Mouse (Mus musculus): ENCODE data around the gene Gm10322. TPM values are rescaled to one million over a fixed set of nuclear protein-coding genes. Genes with fewer than 3 reads are reported as not detected.
A peak's percentile ranks its signal among the peaks of the same experiment; 100 is the strongest.

Gm10322 gene
- total RNA-seq, 2 experiments from 2014 or later, result not detected

GRCm38 (mm10) chr10:59593826-59594570 lies 21.9 kb upstream of the Gm10322 start:
- peak; percentile 43 for ATAC-seq (replicated peaks; ENCODE audit: poor library complexity, severe bottlenecking)

GRCm38 (mm10) chr10:59600516-59600915 lies 15.3 kb upstream of the Gm10322 start:
- no peak for ATAC-seq (replicated peaks; ENCODE audit: poor library complexity, severe bottlenecking)

- no peak for ATAC-seq (replicated peaks; ENCODE audit: poor library complexity, severe bottlenecking)
These were observed 13.8 kb upstream of the Gm10322 start for GRCm38 (mm10) chr10:59602043-59602442.

- ATAC-seq (replicated peaks; ENCODE audit: poor library complexity, severe bottlenecking), result no peak
These were observed 13.0 kb upstream of the Gm10322 start for GRCm38 (mm10) chr10:59602891-59603290.

GRCm38 (mm10) chr10:59603843-59604242 lies 12.0 kb upstream of the Gm10322 start:
- no peak for ATAC-seq (replicated peaks; ENCODE audit: poor library complexity, severe bottlenecking)

- ATAC-seq (replicated peaks; ENCODE audit: poor library complexity, severe bottlenecking), result no peak
These were observed 10.9 kb upstream of the Gm10322 start for GRCm38 (mm10) chr10:59604879-59605464.

GRCm38 (mm10) chr10:59613276-59613675 lies 2.6 kb upstream of the Gm10322 start:
- peak; percentile 45 for ATAC-seq (replicated peaks; ENCODE audit: poor library complexity, severe bottlenecking)

GRCm38 (mm10) chr10:59614141-59614540 lies 1.7 kb upstream of the Gm10322 start:
- ATAC-seq (replicated peaks; ENCODE audit: poor library complexity, severe bottlenecking), result no peak

- no peak for ATAC-seq (replicated peaks; ENCODE audit: poor library complexity, severe bottlenecking)
These were observed 452 bp upstream of the Gm10322 start for GRCm38 (mm10) chr10:59615411-59615810.

GRCm38 (mm10) chr10:59616522-59616921 lies 659 bp downstream of the Gm10322 start, which contains the start of gene Mcu:
Gene Mcu (minus strand): TSS chr10:59616692.
- ATAC-seq (replicated peaks; ENCODE audit: poor library complexity, severe bottlenecking), result peak; percentile 90

GRCm38 (mm10) chr10:59617776-59618175 lies 1.9 kb downstream of the Gm10322 start:
- ATAC-seq (replicated peaks; ENCODE audit: poor library complexity, severe bottlenecking), result peak; percentile 29

- no peak for ATAC-seq (replicated peaks; ENCODE audit: poor library complexity, severe bottlenecking)
These were observed 5.5 kb downstream of the Gm10322 start for GRCm38 (mm10) chr10:59621355-59621754.

- peak; percentile 46 for ATAC-seq (replicated peaks; ENCODE audit: poor library complexity, severe bottlenecking)
These were observed 7.6 kb downstream of the Gm10322 start for GRCm38 (mm10) chr10:59623496-59623895.

- no peak for ATAC-seq (replicated peaks; ENCODE audit: poor library complexity, severe bottlenecking)
These were observed 13.0 kb downstream of the Gm10322 start for GRCm38 (mm10) chr10:59628641-59629505.

- no peak for ATAC-seq (replicated peaks; ENCODE audit: poor library complexity, severe bottlenecking)
These were observed 13.6 kb downstream of the Gm10322 start for GRCm38 (mm10) chr10:59629506-59629782.

- no peak for ATAC-seq (replicated peaks; ENCODE audit: poor library complexity, severe bottlenecking)
These were observed 20.2 kb downstream of the Gm10322 start for GRCm38 (mm10) chr10:59636048-59636447.

GRCm38 (mm10) chr10:59636751-59637533 lies 21.1 kb downstream of the Gm10322 start:
- ATAC-seq (replicated peaks; ENCODE audit: poor library complexity, severe bottlenecking), result peak; percentile 69

- no peak for ATAC-seq (replicated peaks; ENCODE audit: poor library complexity, severe bottlenecking)
These were observed 21.8 kb downstream of the Gm10322 start for GRCm38 (mm10) chr10:59637596-59638124.

- ATAC-seq (replicated peaks; ENCODE audit: poor library complexity, severe bottlenecking), result no peak
These were observed 22.7 kb downstream of the Gm10322 start for GRCm38 (mm10) chr10:59638576-59638975.

All from granulocyte monocyte progenitor cell, adult 5-6 weeks (primary cell).